Mouse (Mus musculus) lung, embryonic 14.5 days (tissue): ENCODE measurements around the gene Mapt. TPM values are rescaled to one million over a fixed set of nuclear protein-coding genes. Genes with fewer than 3 reads are reported as not detected.

Source experiments
- ATAC-seq: fragments of 200-750 bp; cut with Nextera tagmentation; 2 replicates; pipeline ENCODE4 v1.8.0; 2017; ENCODE audit warnings: mild to moderate bottlenecking, moderate TSS enrichment, moderate library complexity; ENCODE audit not compliant: insufficient read depth
- DNase-seq: peaks from one replicate; pipeline ENCODE4 v3.0.0-alpha.2; 2015
- H3K27ac ChIP-seq: fragments of 300-500 bp; sonication (generic); 2 replicates; pipeline ENCODE4 v1.5.1; 2014; ENCODE audit warnings: low read depth, mild to moderate bottlenecking, moderate library complexity
- H3K27me3 ChIP-seq: fragments of 300-500 bp; sonication (generic); 2 replicates; pipeline ENCODE4 v1.6.1; 2014; ENCODE audit warnings: low read length, control low read depth; ENCODE audit not compliant: insufficient read depth
- H3K36me3 ChIP-seq: fragments of 300-500 bp; sonication (generic); 2 replicates; pipeline ENCODE4 v1.6.1; 2014; ENCODE audit warnings: control low read depth; ENCODE audit not compliant: insufficient read depth
- H3K4me1 ChIP-seq: fragments of 300-500 bp; sonication (generic); 2 replicates; pipeline ENCODE4 v1.6.1; 2014; ENCODE audit warnings: antibody characterized with exemption, control low read depth; ENCODE audit not compliant: insufficient read depth
- H3K4me2 ChIP-seq: fragments of 300-500 bp; sonication (generic); 2 replicates; pipeline ENCODE4 v1.6.1; 2014; ENCODE audit warnings: mild to moderate bottlenecking
- H3K4me3 ChIP-seq: fragments of 300-500 bp; sonication (generic); 2 replicates; pipeline ENCODE4 v1.5.1; 2014; ENCODE audit warnings: low read depth, low read length
- H3K9ac ChIP-seq: fragments of 300-500 bp; sonication (generic); 2 replicates; pipeline ENCODE4 v1.6.1; 2014
- H3K9me3 ChIP-seq: fragments of 300-500 bp; sonication (generic); 2 replicates; pipeline ENCODE4 v1.6.1; 2016; ENCODE audit warnings: low read depth, low read length, control low read depth
- CTCF ChIP-seq: IDR thresholded peaks from 2 replicates; pipeline ENCODE4 v1.5.1; 2016; ENCODE audit warnings: antibody characterized with exemption, low read depth
- WGBS: fragments of 180-500 bp; shearing (Covaris S2); extraction: QIAGEN DNeasy Blood & Tissue Kit; methylation state at CpG from one replicate; pipeline ENCODE4 v1.1.7; 2014; 5-methylcytosine and 5-hydroxymethylcytosine counted together
- polyA plus RNA-seq: library from polyadenylated mRNA; unstranded; fragments of >200 nt; fragmentation: Nextera tagmentation; extraction: Ambion mirVana; gene quantifications from 2 replicates; pipeline ENCODE4 v1.2.1, GENCODE M21; 2014

Gene Mapt
- polyA plus RNA-seq, 1 experiment from 2014 or later: 2.5 TPM

GRCm38 (mm10) chr11:104305711-104306110 is 74.5 kb downstream of the Mapt start:
- no peak overlapping the region for H3K4me2 ChIP-seq
- DNase-seq (no peak), ATAC-seq (no peak)
- no peaks in the 10 kb centered on the region for H3K9me3 ChIP-seq
- 89% methylated on average over 7 of the region's 7 CpGs for WGBS
- H3K27me3 ChIP-seq: peaks cover 14% of the 10 kb centered on the region; the same call in 1 of the 2 replicates
- H3K36me3 ChIP-seq: no peaks in the 10 kb centered on the region
- TF ChIP-seq CTCF: no peak
- H3K9ac ChIP-seq: no peak overlapping the region
- H3K4me3 ChIP-seq: no peak overlapping the region
- H3K27ac ChIP-seq: no peak overlapping the region
- no peaks in the 10 kb centered on the region for H3K4me1 ChIP-seq

DNA sequence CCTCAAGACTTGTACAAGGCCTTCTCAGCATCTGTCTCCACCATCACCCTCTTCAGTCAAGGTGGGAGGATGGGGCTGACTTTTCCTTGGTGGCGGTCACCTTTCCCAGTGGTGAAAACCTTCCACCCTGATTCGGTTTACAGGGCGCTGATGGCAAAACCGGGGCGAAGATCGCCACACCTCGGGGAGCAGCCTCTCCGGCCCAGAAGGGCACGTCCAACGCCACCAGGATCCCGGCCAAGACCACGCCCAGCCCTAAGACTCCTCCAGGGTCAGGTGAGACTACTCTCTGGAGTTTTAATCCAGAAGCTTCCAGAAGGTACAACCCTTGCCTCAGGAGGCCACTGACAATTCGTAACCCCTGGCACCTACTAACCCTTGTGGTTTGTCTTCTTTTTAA is 75.3 kb downstream of the Mapt start:
- Histone ChIP-seq H3K27me3 (peaks cover 14% of the 10 kb centered on the region; the same call in 1 of the 2 replicates), H3K4me3 (no peak overlapping the region), H3K4me1 (no peaks in the 10 kb centered on the region), H3K36me3 (no peaks in the 10 kb centered on the region), H3K9ac (no peak overlapping the region), H3K9me3 (no peaks in the 10 kb centered on the region), H3K4me2 (no peak overlapping the region), H3K27ac (no peak overlapping the region)
- DNase-seq: no peak
- no peak for TF ChIP-seq CTCF
- WGBS: 91% methylated on average over 13 of the region's 13 CpGs
- ATAC-seq: no peak

DNA sequence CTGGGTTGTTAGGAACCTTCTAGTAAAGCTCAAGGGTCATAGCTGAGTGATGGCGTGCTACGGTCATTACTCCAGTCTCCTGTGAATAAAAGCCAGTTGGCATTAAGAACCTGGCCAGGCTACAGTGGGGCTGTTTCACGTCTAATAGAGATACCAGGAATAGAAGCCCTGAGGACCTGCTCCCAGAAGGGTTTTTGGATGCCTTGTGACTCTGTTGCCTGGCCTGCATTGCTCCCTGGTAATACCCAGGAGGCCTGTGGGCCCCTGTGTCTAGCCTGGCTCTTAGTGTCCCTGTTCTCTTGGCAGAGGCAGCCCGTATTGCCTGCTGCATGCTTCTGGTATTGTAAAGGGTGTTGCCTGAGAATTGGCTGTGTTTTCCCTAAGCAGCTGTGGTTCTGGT is 75.9 kb downstream of the Mapt start:
- no peaks in the 10 kb centered on the region for H3K9me3 ChIP-seq
- no peaks in the 10 kb centered on the region for H3K36me3 ChIP-seq
- no peak overlapping the region for H3K4me2 ChIP-seq
- no peak overlapping the region for H3K9ac ChIP-seq
- no peak overlapping the region for H3K27ac ChIP-seq
- no peaks in the 10 kb centered on the region for H3K4me1 ChIP-seq
- no peak for ATAC-seq
- no peak overlapping the region for H3K4me3 ChIP-seq
- DNase-seq: no peak
- 68% methylated on average over 4 of the region's 4 CpGs for WGBS
- peaks cover 14% of the 10 kb centered on the region; the same call in 1 of the 2 replicates for H3K27me3 ChIP-seq
- no peak for TF ChIP-seq CTCF

GRCm38 (mm10) chr11:104309377-104310225 is 78.4 kb downstream of the Mapt start:
- ATAC-seq (no peak), DNase-seq (no peak)
- H3K4me2 ChIP-seq: peak overlapping the region; percentile 48
- TF ChIP-seq CTCF: no peak
- no peaks in the 10 kb centered on the region for H3K4me1 ChIP-seq
- H3K9ac ChIP-seq: no peak overlapping the region
- H3K36me3 ChIP-seq: no peaks in the 10 kb centered on the region
- WGBS: 25% methylated on average over 12 of the region's 12 CpGs
- H3K27ac ChIP-seq: no peak overlapping the region
- no peaks in the 10 kb centered on the region for H3K9me3 ChIP-seq
- peak overlapping the region; percentile 17; the same call in 1 of the 2 replicates for H3K4me3 ChIP-seq
- peaks cover 14% of the 10 kb centered on the region; the same call in 1 of the 2 replicates for H3K27me3 ChIP-seq

DNA sequence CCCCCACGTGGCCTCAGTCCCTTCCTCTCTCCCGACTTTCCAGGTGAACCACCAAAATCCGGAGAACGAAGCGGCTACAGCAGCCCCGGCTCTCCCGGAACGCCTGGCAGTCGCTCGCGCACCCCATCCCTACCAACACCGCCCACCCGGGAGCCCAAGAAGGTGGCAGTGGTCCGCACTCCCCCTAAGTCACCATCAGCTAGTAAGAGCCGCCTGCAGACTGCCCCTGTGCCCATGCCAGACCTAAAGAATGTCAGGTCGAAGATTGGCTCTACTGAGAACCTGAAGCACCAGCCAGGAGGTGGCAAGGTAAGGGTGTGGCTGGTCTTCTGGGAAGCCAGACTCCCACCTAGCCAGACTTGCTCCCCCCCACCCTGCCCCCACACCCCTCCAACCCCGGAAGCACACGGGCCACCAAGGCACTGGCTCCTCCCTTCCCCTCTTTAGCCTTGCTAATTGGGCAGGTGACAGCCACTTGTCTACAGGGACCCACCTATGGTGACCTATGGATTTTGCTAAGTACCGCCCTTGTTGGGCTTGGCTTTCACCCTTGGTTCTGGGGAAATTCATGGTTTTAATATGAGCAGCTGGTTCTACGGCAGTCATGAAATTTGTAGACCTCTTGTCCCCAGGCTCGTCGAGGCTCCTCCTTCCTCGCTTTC is 79.2 kb downstream of the Mapt start:
- TF ChIP-seq CTCF: no peak
- DNase-seq (no peak), ATAC-seq (no peak)
- H3K4me1 ChIP-seq: no peaks in the 10 kb centered on the region
- H3K9ac ChIP-seq: no peak overlapping the region
- H3K9me3 ChIP-seq: no peaks in the 10 kb centered on the region
- peak overlapping the region; percentile 17; the same call in 1 of the 2 replicates for H3K4me3 ChIP-seq
- peaks cover 14% of the 10 kb centered on the region; the same call in 1 of the 2 replicates for H3K27me3 ChIP-seq
- H3K27ac ChIP-seq: no peak overlapping the region
- peak overlapping the region; percentile 48 for H3K4me2 ChIP-seq
- WGBS: 16% methylated on average over 23 of the region's 23 CpGs
- H3K36me3 ChIP-seq: no peaks in the 10 kb centered on the region

DNA sequence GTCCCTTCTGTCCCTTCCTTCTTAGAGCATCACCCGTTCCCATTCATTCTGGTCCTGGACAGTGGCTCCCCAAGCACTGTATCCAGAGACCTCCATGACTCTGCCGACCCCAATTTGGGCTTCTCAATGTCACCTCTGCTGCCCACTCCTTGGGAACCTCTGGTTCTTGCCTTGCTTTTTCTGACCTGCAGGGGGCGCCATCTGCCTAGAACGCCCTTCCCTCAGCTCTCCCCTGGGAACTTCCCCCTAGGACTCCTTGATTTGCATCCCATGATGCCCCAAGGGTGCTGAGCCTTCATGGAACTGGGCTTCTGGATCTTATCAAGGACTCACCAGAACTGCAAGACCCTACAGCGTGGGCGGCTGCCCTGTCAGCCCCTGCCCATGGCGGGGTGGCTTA is 80.5 kb downstream of the Mapt start:
- DNase-seq (no peak), ATAC-seq (no peak)
- H3K9ac ChIP-seq: no peak overlapping the region
- no peak overlapping the region for H3K4me2 ChIP-seq
- H3K27me3 ChIP-seq: peaks cover 14% of the 10 kb centered on the region; the same call in 1 of the 2 replicates
- no peak overlapping the region for H3K27ac ChIP-seq
- H3K4me1 ChIP-seq: no peaks in the 10 kb centered on the region
- H3K36me3 ChIP-seq: no peaks in the 10 kb centered on the region
- peak; percentile 52 for TF ChIP-seq CTCF
- WGBS: 63% methylated on average over 7 of the region's 7 CpGs
- H3K4me3 ChIP-seq: no peak overlapping the region
- no peaks in the 10 kb centered on the region for H3K9me3 ChIP-seq

- Histone ChIP-seq H3K4me3 (no peak overlapping the region), H3K9me3 (no peaks in the 10 kb centered on the region), H3K27me3 (no peaks in the 10 kb centered on the region), H3K27ac (no peak overlapping the region), H3K9ac (no peak overlapping the region), H3K4me1 (no peaks in the 10 kb centered on the region), H3K36me3 (no peaks in the 10 kb centered on the region), H3K4me2 (no peak overlapping the region)
- 3% methylated on average over 6 of the region's 6 CpGs for WGBS
- TF ChIP-seq CTCF: peak; percentile 97
- ATAC-seq: no peak
- DNase-seq: peak; percentile 94
Observed at GRCm38 (mm10) chr11:104315703-104316102, 84.5 kb downstream of the Mapt start.
